Mouse (Mus musculus): ENCODE measurements around the gene Exoc3.

DNA sequence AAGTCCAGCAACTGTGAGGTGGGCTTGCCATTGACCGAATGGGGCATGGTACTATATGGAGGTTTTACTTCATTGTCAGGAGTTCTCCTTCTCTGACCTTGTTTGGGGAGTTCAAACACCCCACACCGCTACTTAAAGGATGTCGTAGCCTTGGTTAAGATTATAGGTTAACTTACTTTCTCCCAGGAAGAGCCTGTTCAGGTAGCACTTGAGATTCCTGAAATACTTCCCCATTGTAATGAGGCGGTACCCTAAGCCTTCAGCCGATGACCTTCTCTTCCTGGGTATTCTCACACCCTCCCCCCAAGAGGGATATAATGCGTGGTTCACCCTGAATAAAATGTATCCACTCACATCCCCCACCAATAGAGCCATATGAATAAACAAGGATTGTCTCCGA, 29.0 kb upstream of the Exoc3 start:
- TF ChIP-seq CTCF (IDR thresholded peaks at IDR 0.05): no peak
- TF ChIP-seq EP300 (IDR thresholded peaks at IDR 0.05): no peak

All from lung, postnatal 0 days (tissue).